Mouse (Mus musculus): Measurements from ENCODE around the gene Itsn1. TPM values are rescaled to one million over a fixed set of nuclear protein-coding genes. Genes with fewer than 3 reads are reported as not detected.

Itsn1 gene
- polyA plus RNA-seq, 1 experiment from 2014 or later = 54.7 TPM

GRCm38 (mm10) chr16:91727433-91727832 lies 1.6 kb upstream of the Itsn1 start:
- Histone ChIP-seq H3K27ac (ENCODE audit: low read length) (peak overlapping the region; percentile 86), H3K9ac (ENCODE audit: low read depth, low read length) (peak overlapping the region; percentile 81), H3K4me2 (ENCODE audit: low read depth, low read length) (peak overlapping the region; percentile 99), H3K4me3 (ENCODE audit: low read depth, low read length) (peak overlapping the region; percentile 81), H3K4me1 (ENCODE audit: control insufficient read depth, low read depth, low read length) (peaks cover 29% of the 10 kb centered on the region), H3K9me3 (replicated peaks; ENCODE audit: control insufficient read depth, low read length) (no peaks in the 10 kb centered on the region), H3K36me3 (ENCODE audit: control insufficient read depth, insufficient read depth) (no peaks in the 10 kb centered on the region), H3K27me3 (ENCODE audit: control insufficient read depth, insufficient read depth, low read depth, low read length) (peaks cover 31% of the 10 kb centered on the region)
- no peak for ATAC-seq (ENCODE audit: low read depth)
- 77% methylated on average over 15 of the region's 15 CpGs for WGBS (ENCODE audit: insufficient replicate concordance)

DNA sequence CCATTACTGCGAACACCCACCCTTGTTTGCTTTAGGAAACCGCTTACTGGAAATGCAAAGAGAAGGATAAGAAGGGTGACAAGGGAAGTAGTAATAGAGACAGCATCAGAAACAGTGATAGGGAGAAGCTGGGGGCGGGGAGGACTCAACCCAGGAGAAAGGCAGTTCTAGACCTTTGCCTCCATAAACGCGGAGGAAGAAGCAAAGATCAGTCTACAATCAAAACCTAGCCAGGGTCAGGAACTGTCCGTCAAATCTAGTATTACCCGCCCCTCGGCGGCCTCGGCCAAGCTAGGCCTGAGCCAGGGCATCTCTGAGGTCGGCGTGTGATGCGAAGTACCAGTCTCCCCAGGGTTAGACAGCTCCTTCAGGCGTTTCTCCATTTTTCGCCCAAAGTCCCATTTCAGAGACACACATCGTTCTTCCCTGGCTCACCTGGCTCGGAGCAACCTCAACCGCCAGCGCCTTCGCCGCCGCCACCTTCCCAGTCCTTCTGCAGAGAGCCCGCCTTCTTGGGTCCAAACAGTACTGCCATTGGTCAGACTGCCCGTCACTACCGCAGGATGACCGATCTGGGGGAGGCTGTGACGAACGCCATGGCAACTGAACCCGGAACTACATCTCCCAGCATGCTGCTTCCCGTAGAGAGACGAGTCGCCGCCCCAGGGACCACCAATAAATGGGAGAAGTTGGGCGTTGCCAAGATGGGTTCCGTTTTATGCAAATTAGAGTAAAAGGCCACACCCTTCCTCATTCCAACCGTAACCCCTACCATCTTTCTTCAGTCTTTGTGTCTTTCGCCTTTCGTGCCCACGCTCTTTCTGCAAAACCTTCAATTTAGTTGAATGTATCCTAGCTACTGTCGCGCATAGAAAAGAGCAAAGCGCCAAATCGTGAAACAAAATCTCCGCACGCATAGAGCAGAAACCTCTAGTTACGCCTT lies 687 bp upstream of the Itsn1 start, which contains the start of gene Cryzl1:
Gene Cryzl1 (minus strand): TSS at position 853 of the 943 bp plus-strand sequence.
- Histone ChIP-seq H3K27ac (ENCODE audit: low read length) (peak within 1 kb of the TSS; percentile 86), H3K27me3 (ENCODE audit: control insufficient read depth, insufficient read depth, low read depth, low read length) (peaks cover 38% of the 10 kb centered on the region), H3K9me3 (replicated peaks; ENCODE audit: control insufficient read depth, low read length) (no peaks in the 10 kb centered on the region), H3K4me2 (ENCODE audit: low read depth, low read length) (peak within 1 kb of the TSS; percentile 99), H3K36me3 (ENCODE audit: control insufficient read depth, insufficient read depth) (no peaks in the 10 kb centered on the region), H3K4me3 (ENCODE audit: low read depth, low read length) (peak within 1 kb of the TSS; percentile 81), H3K9ac (ENCODE audit: low read depth, low read length) (peak within 1 kb of the TSS; percentile 81), H3K4me1 (ENCODE audit: control insufficient read depth, low read depth, low read length) (peaks cover 29% of the 10 kb centered on the region)
- ATAC-seq (ENCODE audit: low read depth) = peak; percentile 93
- WGBS (ENCODE audit: insufficient replicate concordance) = under 1% methylated on average over 46 of the region's 46 CpGs

DNA sequence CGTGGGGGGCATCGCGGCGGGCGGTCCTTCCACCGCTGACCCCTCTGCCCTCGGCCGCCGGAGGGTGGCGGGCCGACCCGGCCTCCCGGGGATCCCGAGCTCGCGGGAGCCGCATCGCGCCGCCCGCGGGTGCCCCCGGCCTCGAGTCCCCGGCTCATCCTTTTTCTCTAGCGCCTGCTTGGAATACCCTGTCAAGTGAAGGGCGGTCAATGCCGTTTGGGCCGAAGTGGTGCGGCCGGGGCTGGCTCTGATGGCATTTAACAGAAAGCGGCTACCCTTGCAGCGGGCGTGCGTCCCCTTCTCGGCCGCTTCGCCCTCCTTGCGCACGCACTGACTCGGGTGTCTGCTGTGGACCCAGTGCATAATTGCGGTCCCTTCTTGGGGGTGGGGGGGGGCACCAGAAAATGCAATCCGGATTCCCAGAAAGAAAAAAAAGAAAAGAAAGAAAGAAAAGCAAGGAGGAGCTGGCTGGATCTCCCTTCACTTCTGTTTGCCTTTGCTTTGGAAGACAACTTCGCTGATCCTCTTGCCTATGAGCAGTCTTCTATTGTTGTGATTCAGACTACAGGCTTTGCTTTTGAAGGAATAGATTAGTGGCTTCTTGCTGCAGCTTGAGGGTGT lies 850 bp downstream of the Itsn1 start:
- H3K9ac ChIP-seq (ENCODE audit: low read depth, low read length) = peak overlapping the region; percentile 72
- no peak for ATAC-seq (ENCODE audit: low read depth)
- peaks cover 34% of the 10 kb centered on the region for H3K4me1 ChIP-seq (ENCODE audit: control insufficient read depth, low read depth, low read length)
- WGBS (ENCODE audit: insufficient replicate concordance) = under 1% methylated on average over 43 of the region's 44 CpGs
- peak overlapping the region; percentile 81 for H3K4me3 ChIP-seq (ENCODE audit: low read depth, low read length)
- peak overlapping the region; percentile 63 for H3K27ac ChIP-seq (ENCODE audit: low read length)
- peaks cover 42% of the 10 kb centered on the region for H3K27me3 ChIP-seq (ENCODE audit: control insufficient read depth, insufficient read depth, low read depth, low read length)
- peak overlapping the region; percentile 99 for H3K4me2 ChIP-seq (ENCODE audit: low read depth, low read length)
- no peaks in the 10 kb centered on the region for H3K36me3 ChIP-seq (ENCODE audit: control insufficient read depth, insufficient read depth)
- H3K9me3 ChIP-seq (replicated peaks; ENCODE audit: control insufficient read depth, low read length) = no peaks in the 10 kb centered on the region

DNA sequence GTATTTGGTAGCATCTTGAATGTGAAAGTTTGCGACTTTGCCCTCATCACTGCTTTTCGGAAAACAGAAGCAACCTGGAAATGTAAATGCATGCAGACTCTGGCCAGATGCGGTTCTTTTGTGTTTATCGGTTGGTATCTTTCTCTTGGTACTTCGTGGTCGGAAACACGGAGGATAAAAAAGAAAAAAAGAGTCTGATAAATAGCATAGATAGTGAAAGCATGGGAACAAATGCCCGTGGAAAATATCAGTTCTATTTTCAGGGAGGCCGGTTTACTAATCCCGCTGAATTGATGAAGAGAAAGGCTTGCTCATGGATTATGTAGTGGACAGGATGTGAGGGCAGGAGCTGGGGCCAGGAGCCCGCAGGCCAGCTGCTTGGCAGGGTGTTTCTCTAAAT lies 1.4 kb downstream of the Itsn1 start:
- Histone ChIP-seq H3K27me3 (ENCODE audit: control insufficient read depth, insufficient read depth, low read depth, low read length) (peaks cover 42% of the 10 kb centered on the region), H3K4me3 (ENCODE audit: low read depth, low read length) (peak overlapping the region; percentile 81), H3K9ac (ENCODE audit: low read depth, low read length) (peak overlapping the region; percentile 72), H3K9me3 (replicated peaks; ENCODE audit: control insufficient read depth, low read length) (no peaks in the 10 kb centered on the region), H3K27ac (ENCODE audit: low read length) (no peak overlapping the region), H3K36me3 (ENCODE audit: control insufficient read depth, insufficient read depth) (no peaks in the 10 kb centered on the region), H3K4me2 (ENCODE audit: low read depth, low read length) (peak overlapping the region; percentile 99), H3K4me1 (ENCODE audit: control insufficient read depth, low read depth, low read length) (peaks cover 36% of the 10 kb centered on the region)
- WGBS (ENCODE audit: insufficient replicate concordance) = 2% methylated on average over 11 of the region's 11 CpGs
- no peak for ATAC-seq (ENCODE audit: low read depth)

DNA sequence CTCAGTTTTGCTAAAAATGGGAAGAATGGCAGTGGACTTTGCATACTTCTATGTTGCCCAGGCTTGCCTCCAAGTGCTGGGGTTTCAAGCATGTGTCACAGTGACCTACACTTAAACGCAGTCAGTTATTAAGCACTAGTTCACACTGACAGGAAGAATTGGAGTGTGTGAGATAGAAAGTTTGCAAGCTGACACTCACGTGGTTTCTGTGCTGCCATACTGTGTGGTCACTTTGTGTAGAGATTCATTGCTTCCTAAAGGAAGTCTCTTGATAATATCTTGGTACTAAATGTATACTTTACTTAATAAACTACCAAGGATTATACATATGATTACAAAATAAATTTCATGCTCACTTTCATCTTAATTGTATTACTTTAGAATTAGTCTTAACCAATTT lies 3.7 kb downstream of the Itsn1 start:
- Histone ChIP-seq H3K27me3 (ENCODE audit: control insufficient read depth, insufficient read depth, low read depth, low read length) (peaks cover 42% of the 10 kb centered on the region), H3K36me3 (ENCODE audit: control insufficient read depth, insufficient read depth) (no peaks in the 10 kb centered on the region), H3K9me3 (replicated peaks; ENCODE audit: control insufficient read depth, low read length) (no peaks in the 10 kb centered on the region), H3K4me3 (ENCODE audit: low read depth, low read length) (no peak overlapping the region), H3K4me2 (ENCODE audit: low read depth, low read length) (no peak overlapping the region), H3K9ac (ENCODE audit: low read depth, low read length) (no peak overlapping the region), H3K4me1 (ENCODE audit: control insufficient read depth, low read depth, low read length) (peaks cover 26% of the 10 kb centered on the region), H3K27ac (ENCODE audit: low read length) (no peak overlapping the region)
- whole genome bisulfite sequencing (ENCODE audit: insufficient replicate concordance) = 30% methylated on average over 2 of the region's 2 CpGs
- no peak for ATAC-seq (ENCODE audit: low read depth)

DNA sequence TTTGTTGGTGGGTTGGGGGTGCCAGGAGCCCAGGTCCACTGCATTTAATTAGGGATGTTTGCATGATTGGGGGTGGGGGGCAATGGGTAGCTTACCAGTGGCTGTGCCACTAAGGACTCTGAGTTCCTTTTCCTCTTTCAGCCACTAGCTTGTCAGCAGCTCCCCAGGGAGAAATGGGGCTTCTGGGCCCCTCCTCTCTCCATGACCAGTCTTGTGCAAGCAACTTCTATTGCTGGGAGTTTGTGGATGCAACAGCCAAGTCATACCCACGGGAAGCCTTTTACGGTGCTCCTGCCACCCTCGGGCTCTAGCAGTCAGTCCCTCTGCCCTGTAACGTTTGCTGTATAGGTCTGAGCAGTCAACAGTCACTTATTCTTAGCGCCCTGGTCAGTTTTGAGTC lies 5.7 kb downstream of the Itsn1 start:
- ATAC-seq (ENCODE audit: low read depth) = no peak

GRCm38 (mm10) chr16:91736046-91736816 lies 7.2 kb downstream of the Itsn1 start:
- Histone ChIP-seq H3K9ac (ENCODE audit: low read depth, low read length) (no peak overlapping the region), H3K4me2 (ENCODE audit: low read depth, low read length) (no peak overlapping the region), H3K4me3 (ENCODE audit: low read depth, low read length) (no peak overlapping the region), H3K4me1 (ENCODE audit: control insufficient read depth, low read depth, low read length) (peaks cover 22% of the 10 kb centered on the region), H3K27me3 (ENCODE audit: control insufficient read depth, insufficient read depth, low read depth, low read length) (peaks cover 23% of the 10 kb centered on the region), H3K27ac (ENCODE audit: low read length) (no peak overlapping the region), H3K36me3 (ENCODE audit: control insufficient read depth, insufficient read depth) (no peaks in the 10 kb centered on the region), H3K9me3 (replicated peaks; ENCODE audit: control insufficient read depth, low read length) (no peaks in the 10 kb centered on the region)
- 64% methylated on average over 7 of the region's 7 CpGs for WGBS (ENCODE audit: insufficient replicate concordance)
- ATAC-seq (ENCODE audit: low read depth) = no peak

More for the DNA sequence above, 5.7 kb downstream of the Itsn1 start:
- no peak overlapping the region for H3K9ac ChIP-seq (ENCODE audit: low read depth, low read length)
- no peak overlapping the region for H3K27ac ChIP-seq (ENCODE audit: low read length)
- 43% methylated on average over 5 of the region's 5 CpGs for WGBS (ENCODE audit: insufficient replicate concordance)
- H3K4me1 ChIP-seq (ENCODE audit: control insufficient read depth, low read depth, low read length) = peaks cover 25% of the 10 kb centered on the region
- no peak overlapping the region for H3K4me2 ChIP-seq (ENCODE audit: low read depth, low read length)
- H3K27me3 ChIP-seq (ENCODE audit: control insufficient read depth, insufficient read depth, low read depth, low read length) = peaks cover 36% of the 10 kb centered on the region
- H3K36me3 ChIP-seq (ENCODE audit: control insufficient read depth, insufficient read depth) = no peaks in the 10 kb centered on the region
- H3K4me3 ChIP-seq (ENCODE audit: low read depth, low read length) = no peak overlapping the region
- no peaks in the 10 kb centered on the region for H3K9me3 ChIP-seq (replicated peaks; ENCODE audit: control insufficient read depth, low read length)

DNA sequence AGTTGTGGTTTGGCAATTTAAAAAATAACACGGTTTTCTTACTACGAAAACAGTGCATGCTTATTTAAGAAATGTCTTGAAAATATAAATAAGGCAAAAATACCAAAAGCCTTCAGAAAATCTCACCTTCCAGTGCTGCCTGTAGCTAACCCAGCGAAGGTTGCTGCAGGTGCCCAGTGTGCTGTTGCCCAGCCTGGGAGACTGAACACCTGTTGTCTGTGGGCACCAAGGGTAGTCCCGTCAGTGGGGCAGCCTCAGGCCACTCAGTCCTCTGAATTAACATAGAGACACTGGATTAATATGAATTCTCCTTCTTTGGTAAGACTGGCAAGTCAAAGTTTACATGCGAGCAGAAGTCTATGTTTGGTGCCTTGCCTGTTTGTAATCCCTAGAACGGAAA lies 9.4 kb downstream of the Itsn1 start:
- no peak overlapping the region for H3K9ac ChIP-seq (ENCODE audit: low read depth, low read length)
- ATAC-seq (ENCODE audit: low read depth) = no peak
- H3K9me3 ChIP-seq (replicated peaks; ENCODE audit: control insufficient read depth, low read length) = no peaks in the 10 kb centered on the region
- no peaks in the 10 kb centered on the region for H3K36me3 ChIP-seq (ENCODE audit: control insufficient read depth, insufficient read depth)
- no peak overlapping the region for H3K4me2 ChIP-seq (ENCODE audit: low read depth, low read length)
- no peak overlapping the region for H3K27ac ChIP-seq (ENCODE audit: low read length)
- H3K27me3 ChIP-seq (ENCODE audit: control insufficient read depth, insufficient read depth, low read depth, low read length) = peaks cover 3% of the 10 kb centered on the region; the same call in 1 of the 2 replicates
- WGBS (ENCODE audit: insufficient replicate concordance) = 62% methylated on average over 6 of the region's 6 CpGs
- H3K4me1 ChIP-seq (ENCODE audit: control insufficient read depth, low read depth, low read length) = peaks cover 22% of the 10 kb centered on the region
- H3K4me3 ChIP-seq (ENCODE audit: low read depth, low read length) = no peak overlapping the region
